Mouse (Mus musculus): ENCODE data around the gene Tia1. TPM values are rescaled to one million over a fixed set of nuclear protein-coding genes. Genes with fewer than 3 reads are reported as not detected.

The Tia1 gene
- 230 and 264 TPM in 2 replicates for polyA plus RNA-seq (2012; rRNA removed)
- 173 and 211 TPM in 2 replicates for polyA plus RNA-seq (2014; fragmentation: Nextera tagmentation; extraction: Ambion mirVana)

GRCm38 (mm10) chr6:86404100-86404861 lies at the start of gene Tia1:
TSS of gene Tia1 (plus strand) at chr6:86404219.
- ATAC-seq (ENCODE audit: low FRiP score, low read depth) (peak; percentile 95), DNase-seq (ENCODE audit: low spot score) (peak; percentile 98)
- H3K9me3 ChIP-seq (ENCODE audit: control insufficient read depth, low read length): no peaks in the 10 kb centered on the region
- peaks cover 12% of the 10 kb centered on the region; the same call in 1 of the 2 replicates for H3K36me3 ChIP-seq (ENCODE audit: control insufficient read depth, insufficient read depth, low read length)
- 0 out of 2 replicates have a peak, but pooled peaks have one; percentile 30 for TF ChIP-seq POLR2A (IDR thresholded peaks at IDR 0.05; ENCODE audit: borderline replicate concordance, extremely low read depth, insufficient read depth, insufficient read length)
- H3K27ac ChIP-seq (replicated peaks; ENCODE audit: low read depth, low read length): peak within 1 kb of the TSS; percentile 99
- H3K9ac ChIP-seq (ENCODE audit: low read depth, low read length, severe bottlenecking): peak within 1 kb of the TSS; percentile 98
- peak within 1 kb of the TSS; percentile 67 for H3K4me3 ChIP-seq (replicated peaks; ENCODE audit: low read length)
- under 1% methylated on average over 61 of the region's 62 CpGs for WGBS
- H3K4me2 ChIP-seq (replicated peaks; ENCODE audit: low read depth, low read length, severe bottlenecking): peak within 1 kb of the TSS; percentile 59
- H3K27me3 ChIP-seq (ENCODE audit: control insufficient read depth, insufficient read depth, low read length): no peaks in the 10 kb centered on the region
- peaks cover 14% of the 10 kb centered on the region for H3K4me1 ChIP-seq (ENCODE audit: control insufficient read depth, insufficient read depth, low read length)

GRCm38 (mm10) chr6:86354948-86355347 lies 49.1 kb upstream of the Tia1 start:
- no peak overlapping the region for H3K4me3 ChIP-seq (replicated peaks; ENCODE audit: low read length)
- no peaks in the 10 kb centered on the region for H3K9me3 ChIP-seq (ENCODE audit: control insufficient read depth, low read length)
- no peak overlapping the region for H3K4me2 ChIP-seq (replicated peaks; ENCODE audit: low read depth, low read length, severe bottlenecking)
- H3K27me3 ChIP-seq (ENCODE audit: control insufficient read depth, insufficient read depth, low read length): no peaks in the 10 kb centered on the region
- no peak for TF ChIP-seq POLR2A (IDR thresholded peaks at IDR 0.05; ENCODE audit: borderline replicate concordance, extremely low read depth, insufficient read depth, insufficient read length)
- no peaks in the 10 kb centered on the region for H3K36me3 ChIP-seq (ENCODE audit: control insufficient read depth, insufficient read depth, low read length)
- no peak for DNase-seq (ENCODE audit: low spot score)
- WGBS: 52% methylated on average over 3 of the region's 3 CpGs
- no peaks in the 10 kb centered on the region for H3K4me1 ChIP-seq (ENCODE audit: control insufficient read depth, insufficient read depth, low read length)
- no peak overlapping the region for H3K27ac ChIP-seq (replicated peaks; ENCODE audit: low read depth, low read length)
- ATAC-seq (ENCODE audit: low FRiP score, low read depth): no peak
- no peak overlapping the region for H3K9ac ChIP-seq (ENCODE audit: low read depth, low read length, severe bottlenecking)

- no peaks in the 10 kb centered on the region for H3K36me3 ChIP-seq (ENCODE audit: control insufficient read depth, insufficient read depth, low read length)
- TF ChIP-seq POLR2A (IDR thresholded peaks at IDR 0.05; ENCODE audit: borderline replicate concordance, extremely low read depth, insufficient read depth, insufficient read length): no peak
- H3K4me2 ChIP-seq (replicated peaks; ENCODE audit: low read depth, low read length, severe bottlenecking): no peak overlapping the region
- H3K4me3 ChIP-seq (replicated peaks; ENCODE audit: low read length): no peak overlapping the region
- DNase-seq (ENCODE audit: low spot score) (no peak), ATAC-seq (ENCODE audit: low FRiP score, low read depth) (no peak)
- 82% methylated on average over 9 of the region's 9 CpGs for WGBS
- no peak overlapping the region for H3K9ac ChIP-seq (ENCODE audit: low read depth, low read length, severe bottlenecking)
- H3K4me1 ChIP-seq (ENCODE audit: control insufficient read depth, insufficient read depth, low read length): no peaks in the 10 kb centered on the region
- no peak overlapping the region for H3K27ac ChIP-seq (replicated peaks; ENCODE audit: low read depth, low read length)
- no peaks in the 10 kb centered on the region for H3K9me3 ChIP-seq (ENCODE audit: control insufficient read depth, low read length)
- H3K27me3 ChIP-seq (ENCODE audit: control insufficient read depth, insufficient read depth, low read length): no peaks in the 10 kb centered on the region
Measured at GRCm38 (mm10) chr6:86356956-86357355, 47.1 kb upstream of the Tia1 start.

- Histone ChIP-seq H3K9ac (ENCODE audit: low read depth, low read length, severe bottlenecking) (no peak overlapping the region), H3K9me3 (ENCODE audit: control insufficient read depth, low read length) (no peaks in the 10 kb centered on the region), H3K4me3 (replicated peaks; ENCODE audit: low read length) (no peak overlapping the region), H3K27me3 (ENCODE audit: control insufficient read depth, insufficient read depth, low read length) (no peaks in the 10 kb centered on the region), H3K27ac (replicated peaks; ENCODE audit: low read depth, low read length) (no peak overlapping the region), H3K4me2 (replicated peaks; ENCODE audit: low read depth, low read length, severe bottlenecking) (no peak overlapping the region), H3K36me3 (ENCODE audit: control insufficient read depth, insufficient read depth, low read length) (no peaks in the 10 kb centered on the region), H3K4me1 (ENCODE audit: control insufficient read depth, insufficient read depth, low read length) (no peaks in the 10 kb centered on the region)
- no peak for DNase-seq (ENCODE audit: low spot score)
- ATAC-seq (ENCODE audit: low FRiP score, low read depth): no peak
- 66% methylated on average over 7 of the region's 7 CpGs for WGBS
- TF ChIP-seq POLR2A (IDR thresholded peaks at IDR 0.05; ENCODE audit: borderline replicate concordance, extremely low read depth, insufficient read depth, insufficient read length): no peak
Measured at GRCm38 (mm10) chr6:86360691-86361090, 43.3 kb upstream of the Tia1 start.

- H3K9ac ChIP-seq (ENCODE audit: low read depth, low read length, severe bottlenecking): no peak overlapping the region
- no peaks in the 10 kb centered on the region for H3K36me3 ChIP-seq (ENCODE audit: control insufficient read depth, insufficient read depth, low read length)
- peaks cover 3% of the 10 kb centered on the region; the same call in 1 of the 2 replicates for H3K4me1 ChIP-seq (ENCODE audit: control insufficient read depth, insufficient read depth, low read length)
- H3K27ac ChIP-seq (replicated peaks; ENCODE audit: low read depth, low read length): no peak overlapping the region
- H3K9me3 ChIP-seq (ENCODE audit: control insufficient read depth, low read length): no peaks in the 10 kb centered on the region
- no peak overlapping the region for H3K4me2 ChIP-seq (replicated peaks; ENCODE audit: low read depth, low read length, severe bottlenecking)
- no peaks in the 10 kb centered on the region for H3K27me3 ChIP-seq (ENCODE audit: control insufficient read depth, insufficient read depth, low read length)
- no peak for TF ChIP-seq POLR2A (IDR thresholded peaks at IDR 0.05; ENCODE audit: borderline replicate concordance, extremely low read depth, insufficient read depth, insufficient read length)
- 86% methylated on average over 7 of the region's 7 CpGs for WGBS
- no peak for DNase-seq (ENCODE audit: low spot score)
- no peak for ATAC-seq (ENCODE audit: low FRiP score, low read depth)
- no peak overlapping the region for H3K4me3 ChIP-seq (replicated peaks; ENCODE audit: low read length)
Measured at GRCm38 (mm10) chr6:86361373-86361772, 42.6 kb upstream of the Tia1 start.

All from limb, embryonic 14.5 days (tissue).